Mouse (Mus musculus): ENCODE results near the gene Gm10354. TPM values are rescaled to one million over a fixed set of nuclear protein-coding genes. Genes with fewer than 3 reads are reported as not detected.

The Gm10354 gene
- polyA plus RNA-seq, 1 experiment from 2014 or later = not detected

Other genes starting within 250 kb of the Gm10354 start
- not detected in 2 replicates for gene Gm9758, start 64.0 kb downstream of the Gm10354 start, polyA plus RNA-seq (2015; fragmentation: Nextera tagmentation; extraction: Ambion mirVana)
- gene Speer4e, start 40.5 kb downstream of the Gm10354 start, polyA plus RNA-seq (2015; fragmentation: Nextera tagmentation; extraction: Ambion mirVana) = not detected in 2 replicates
- not detected in 2 replicates for gene Gm17019, start 54.1 kb upstream of the Gm10354 start, polyA plus RNA-seq (2015; fragmentation: Nextera tagmentation; extraction: Ambion mirVana)

Measured in kidney, embryonic 16.5 days (tissue).